Mouse (Mus musculus) embryonic facial prominence, embryonic 10.5 days (tissue): ENCODE measurements around the gene Slc30a3. TPM values are rescaled to one million over a fixed set of nuclear protein-coding genes. Genes with fewer than 3 reads are reported as not detected.

Source experiments
- DNase-seq: peaks from one replicate; pipeline ENCODE4 v3.0.0-alpha.2; 2017; ENCODE audit warnings: low spot score
- H3K27ac ChIP-seq: fragments of 300-500 bp; sonication (generic); replicated peaks from 2 replicates; pipeline ENCODE4 v1.5.1; 2016; ENCODE audit warnings: mild to moderate bottlenecking
- H3K27me3 ChIP-seq: fragments of 300-500 bp; sonication (generic); replicated peaks from 2 replicates; pipeline ENCODE4 v1.6.1; 2016; ENCODE audit warnings: low read depth, mild to moderate bottlenecking; ENCODE audit not compliant: poor library complexity, severe bottlenecking
- H3K36me3 ChIP-seq: fragments of 300-500 bp; sonication (generic); replicated peaks from 2 replicates; pipeline ENCODE4 v1.6.1; 2016; ENCODE audit warnings: mild to moderate bottlenecking, moderate library complexity
- H3K4me1 ChIP-seq: fragments of 300-500 bp; sonication (generic); 2 replicates; pipeline ENCODE4 v1.6.1; 2016
- H3K4me3 ChIP-seq: fragments of 300-500 bp; sonication (generic); 2 replicates; pipeline ENCODE4 v1.5.1; 2016; ENCODE audit warnings: mild to moderate bottlenecking, moderate library complexity
- H3K9me3 ChIP-seq: fragments of 300-500 bp; sonication (generic); 2 replicates; pipeline ENCODE4 v1.6.1; 2016; ENCODE audit warnings: mild to moderate bottlenecking
- WGBS: fragments of 180-500 bp; shearing (Covaris S2); methylation state at CpG from one replicate; pipeline ENCODE4 v1.1.7; 2016; 5-methylcytosine and 5-hydroxymethylcytosine counted together
- polyA plus RNA-seq: library from polyadenylated mRNA; unstranded; fragments of >200 nt; fragmentation: Nextera tagmentation; extraction: Ambion mirVana; gene quantifications from 2 replicates; pipeline ENCODE4 v1.2.1, GENCODE M21; 2016

Gene Slc30a3
- polyA plus RNA-seq, 1 experiment from 2014 or later = 0.59 TPM

DNA sequence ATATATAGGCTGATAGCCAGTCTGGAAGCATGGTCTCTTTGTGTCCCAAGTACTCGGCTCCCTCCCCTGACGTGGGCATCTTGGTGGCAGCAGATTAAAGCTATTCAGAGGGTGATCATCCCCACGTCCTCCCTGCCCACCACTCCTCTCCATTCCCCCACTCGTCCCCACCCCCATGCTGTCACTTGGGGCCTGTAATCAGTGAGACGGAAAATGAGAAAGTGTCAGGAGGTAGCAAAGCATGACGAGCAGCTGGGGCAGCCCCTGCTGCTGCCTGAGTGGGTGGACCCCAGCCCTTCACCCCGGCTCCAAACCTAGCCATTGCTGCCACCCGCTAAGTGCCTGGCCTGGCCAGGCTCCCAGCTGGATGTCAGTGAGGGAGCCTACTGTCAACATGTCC lies 24.1 kb downstream of the Slc30a3 start:
- no peak for DNase-seq
- Histone ChIP-seq H3K9me3 (no peaks in the 10 kb centered on the region), H3K4me3 (no peak overlapping the region), H3K27me3 (peaks cover 55% of the 10 kb centered on the region), H3K27ac (no peak overlapping the region), H3K4me1 (peaks cover 22% of the 10 kb centered on the region), H3K36me3 (peaks cover 11% of the 10 kb centered on the region)
- WGBS = 8% methylated on average over 8 of the region's 8 CpGs

GRCm38 (mm10) chr5:31082935-31083625 lies 25.0 kb downstream of the Slc30a3 start:
- no peak for DNase-seq
- no peak overlapping the region for H3K27ac ChIP-seq
- peaks cover 20% of the 10 kb centered on the region for H3K36me3 ChIP-seq
- 48% methylated on average over 12 of the region's 12 CpGs for WGBS
- H3K27me3 ChIP-seq = peaks cover 46% of the 10 kb centered on the region
- peaks cover 22% of the 10 kb centered on the region for H3K4me1 ChIP-seq
- no peaks in the 10 kb centered on the region for H3K9me3 ChIP-seq
- no peak overlapping the region for H3K4me3 ChIP-seq

- H3K27ac ChIP-seq = no peak overlapping the region
Measured at GRCm38 (mm10) chr5:31082355-31082754, 25.7 kb downstream of the Slc30a3 start.

GRCm38 (mm10) chr5:31081386-31081785 lies 26.7 kb downstream of the Slc30a3 start:
- Histone ChIP-seq H3K27ac (no peak overlapping the region), H3K9me3 (no peaks in the 10 kb centered on the region), H3K27me3 (peaks cover 31% of the 10 kb centered on the region), H3K4me1 (peaks cover 22% of the 10 kb centered on the region), H3K36me3 (peaks cover 37% of the 10 kb centered on the region), H3K4me3 (no peak overlapping the region)
- WGBS = 75% methylated on average over 3 of the region's 3 CpGs
- DNase-seq = peak; percentile 61

More at GRCm38 (mm10) chr5:31082355-31082754, 25.7 kb downstream of the Slc30a3 start:
- H3K4me1 ChIP-seq = peaks cover 22% of the 10 kb centered on the region
- peaks cover 39% of the 10 kb centered on the region for H3K27me3 ChIP-seq
- H3K36me3 ChIP-seq = peaks cover 27% of the 10 kb centered on the region
- 12% methylated on average over 5 of the region's 5 CpGs for WGBS
- peak; percentile 69 for DNase-seq
- no peaks in the 10 kb centered on the region for H3K9me3 ChIP-seq
- no peak overlapping the region for H3K4me3 ChIP-seq

DNA sequence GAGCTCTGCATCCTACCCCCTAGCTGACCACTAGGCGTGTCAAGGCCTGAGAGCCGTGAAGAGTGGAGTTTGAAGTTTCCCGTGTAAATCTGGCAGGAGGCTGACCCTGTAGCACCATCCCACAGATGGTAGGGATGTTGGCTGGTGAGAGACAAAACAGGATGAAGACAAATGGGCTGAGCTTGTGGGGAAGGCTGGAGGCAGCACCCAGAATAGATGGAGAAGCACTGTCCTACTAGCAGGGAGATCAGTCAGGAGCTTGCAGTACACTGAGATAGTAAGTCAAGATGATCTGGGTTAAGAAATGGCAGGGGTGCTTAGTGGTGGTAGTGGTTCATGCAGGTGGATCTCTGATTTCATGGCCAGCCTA lies 27.3 kb downstream of the Slc30a3 start:
- WGBS = 68% methylated on average over 3 of the region's 3 CpGs

GRCm38 (mm10) chr5:31080059-31080794 lies 27.8 kb downstream of the Slc30a3 start:
- no peak for DNase-seq
- no peak overlapping the region for H3K4me3 ChIP-seq
- 79% methylated on average over 13 of the region's 13 CpGs for WGBS
- H3K9me3 ChIP-seq = no peaks in the 10 kb centered on the region
- peaks cover 22% of the 10 kb centered on the region for H3K4me1 ChIP-seq
- no peak overlapping the region for H3K27ac ChIP-seq
- H3K27me3 ChIP-seq = peaks cover 19% of the 10 kb centered on the region
- peaks cover 48% of the 10 kb centered on the region for H3K36me3 ChIP-seq

More for the DNA sequence above, 27.3 kb downstream of the Slc30a3 start:
- no peak for DNase-seq
- Histone ChIP-seq H3K9me3 (no peaks in the 10 kb centered on the region), H3K4me1 (peaks cover 22% of the 10 kb centered on the region), H3K36me3 (peaks cover 43% of the 10 kb centered on the region), H3K27me3 (peaks cover 24% of the 10 kb centered on the region), H3K27ac (no peak overlapping the region), H3K4me3 (no peak overlapping the region)

DNA sequence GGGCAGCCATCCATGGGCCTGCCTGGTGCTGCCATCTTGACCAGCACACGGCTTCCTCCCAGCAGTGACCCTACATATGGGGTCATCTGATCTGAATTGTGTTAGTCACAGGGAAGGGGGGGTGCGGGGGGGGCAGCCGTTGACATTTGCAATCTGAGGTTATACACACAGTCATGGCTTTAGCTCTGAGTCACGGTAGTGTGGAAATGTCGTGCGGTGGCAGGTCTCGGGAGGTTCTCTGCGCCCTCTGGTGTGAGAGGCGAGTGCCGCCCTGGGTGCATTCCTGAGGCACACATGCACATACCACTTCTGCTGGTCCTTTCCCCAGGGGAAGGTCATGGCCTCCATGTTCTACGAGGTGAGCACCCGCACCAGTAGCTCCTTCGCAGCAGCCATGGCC lies 31.7 kb downstream of the Slc30a3 start:
- Histone ChIP-seq H3K4me3 (no peak overlapping the region), H3K4me1 (0 out of 2 replicates have a peak, but pooled peaks cover 3% of the 10 kb centered on the region), H3K27ac (no peak overlapping the region), H3K36me3 (peaks cover 87% of the 10 kb centered on the region), H3K9me3 (no peaks in the 10 kb centered on the region), H3K27me3 (no peaks in the 10 kb centered on the region)
- WGBS = 87% methylated on average over 13 of the region's 13 CpGs
- DNase-seq = no peak

DNA sequence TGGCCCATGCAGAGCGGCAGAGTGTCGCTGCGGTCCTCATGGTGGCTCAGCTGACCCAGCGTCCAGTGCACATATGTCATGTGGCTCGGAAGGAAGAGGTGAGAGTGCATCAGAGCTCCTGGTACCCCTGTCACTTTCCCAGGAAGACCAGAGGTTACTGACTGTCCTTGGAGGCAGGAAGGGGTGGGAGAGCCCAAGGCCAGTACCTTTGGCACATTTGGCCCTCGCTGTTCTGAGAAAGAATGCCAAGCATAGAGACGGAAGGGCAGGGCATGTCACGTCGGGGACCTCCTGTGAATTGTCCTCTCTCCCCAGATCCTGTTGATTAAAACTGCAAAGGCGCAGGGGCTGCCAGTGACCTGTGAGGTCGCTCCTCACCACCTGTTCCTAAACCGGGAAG lies 34.9 kb downstream of the Slc30a3 start:
- WGBS = 91% methylated on average over 12 of the region's 12 CpGs
- H3K9me3 ChIP-seq = no peaks in the 10 kb centered on the region
- no peaks in the 10 kb centered on the region for H3K4me1 ChIP-seq
- no peak overlapping the region for H3K4me3 ChIP-seq
- no peaks in the 10 kb centered on the region for H3K27me3 ChIP-seq
- peaks cover 100% of the 10 kb centered on the region for H3K36me3 ChIP-seq
- no peak for DNase-seq
- no peak overlapping the region for H3K27ac ChIP-seq

- Histone ChIP-seq H3K27me3 (no peaks in the 10 kb centered on the region), H3K36me3 (peaks cover 100% of the 10 kb centered on the region), H3K9me3 (no peaks in the 10 kb centered on the region), H3K4me3 (no peak overlapping the region), H3K27ac (no peak overlapping the region), H3K4me1 (no peaks in the 10 kb centered on the region)
- WGBS = 93% methylated on average over 11 of the region's 11 CpGs
- peak; percentile 5 for DNase-seq
Measured at GRCm38 (mm10) chr5:31071821-31072220, 36.2 kb downstream of the Slc30a3 start.

DNA sequence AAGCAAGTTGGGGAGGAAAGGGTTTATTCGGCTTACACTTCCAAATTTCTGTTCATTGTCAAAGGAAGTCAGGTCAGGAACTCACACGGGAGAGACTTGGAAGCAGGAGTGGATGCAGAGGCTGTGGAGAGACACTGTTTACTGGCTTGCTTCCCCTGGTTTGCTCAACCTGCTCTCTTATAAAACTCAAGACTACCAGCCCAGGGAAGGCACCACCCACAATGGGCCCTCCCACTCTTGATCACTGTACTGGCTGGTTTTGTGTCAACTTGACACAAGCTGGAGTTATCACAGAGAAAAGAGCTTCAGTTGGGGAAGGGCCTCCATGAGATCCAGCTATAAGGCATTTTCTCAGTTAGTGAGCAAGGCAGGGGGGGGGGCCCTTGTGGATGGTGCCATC lies 37.0 kb downstream of the Slc30a3 start:
- Histone ChIP-seq H3K4me3 (no peak overlapping the region), H3K4me1 (no peaks in the 10 kb centered on the region), H3K27ac (no peak overlapping the region), H3K27me3 (no peaks in the 10 kb centered on the region), H3K36me3 (peaks cover 100% of the 10 kb centered on the region), H3K9me3 (no peaks in the 10 kb centered on the region)
- WGBS = 92% methylated on average over 2 of the region's 2 CpGs
- no peak for DNase-seq

DNA sequence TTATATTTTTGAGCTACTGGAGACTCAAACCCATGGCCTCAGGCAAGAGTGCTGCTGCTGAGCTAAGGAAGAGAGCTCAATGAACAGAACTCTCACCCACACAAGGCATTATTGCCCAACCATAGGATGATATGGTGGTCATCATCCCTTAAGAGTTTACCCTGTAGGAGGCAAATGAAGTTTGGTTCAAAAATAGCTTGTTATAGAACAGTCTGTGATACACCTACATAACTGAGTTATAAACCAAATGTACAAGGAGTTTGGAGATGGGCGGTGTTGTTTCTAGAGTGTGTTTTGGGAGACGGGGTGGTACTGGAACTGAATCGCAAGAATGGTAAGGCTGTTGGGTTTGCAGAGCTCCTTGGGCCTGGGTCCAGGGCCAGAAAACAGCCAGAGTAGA lies 38.2 kb downstream of the Slc30a3 start:
- Histone ChIP-seq H3K9me3 (no peaks in the 10 kb centered on the region), H3K27ac (no peak overlapping the region), H3K4me1 (no peaks in the 10 kb centered on the region), H3K4me3 (no peak overlapping the region), H3K36me3 (peaks cover 100% of the 10 kb centered on the region), H3K27me3 (no peaks in the 10 kb centered on the region)
- WGBS = 98% methylated on average over 3 of the region's 3 CpGs
- DNase-seq = no peak

DNA sequence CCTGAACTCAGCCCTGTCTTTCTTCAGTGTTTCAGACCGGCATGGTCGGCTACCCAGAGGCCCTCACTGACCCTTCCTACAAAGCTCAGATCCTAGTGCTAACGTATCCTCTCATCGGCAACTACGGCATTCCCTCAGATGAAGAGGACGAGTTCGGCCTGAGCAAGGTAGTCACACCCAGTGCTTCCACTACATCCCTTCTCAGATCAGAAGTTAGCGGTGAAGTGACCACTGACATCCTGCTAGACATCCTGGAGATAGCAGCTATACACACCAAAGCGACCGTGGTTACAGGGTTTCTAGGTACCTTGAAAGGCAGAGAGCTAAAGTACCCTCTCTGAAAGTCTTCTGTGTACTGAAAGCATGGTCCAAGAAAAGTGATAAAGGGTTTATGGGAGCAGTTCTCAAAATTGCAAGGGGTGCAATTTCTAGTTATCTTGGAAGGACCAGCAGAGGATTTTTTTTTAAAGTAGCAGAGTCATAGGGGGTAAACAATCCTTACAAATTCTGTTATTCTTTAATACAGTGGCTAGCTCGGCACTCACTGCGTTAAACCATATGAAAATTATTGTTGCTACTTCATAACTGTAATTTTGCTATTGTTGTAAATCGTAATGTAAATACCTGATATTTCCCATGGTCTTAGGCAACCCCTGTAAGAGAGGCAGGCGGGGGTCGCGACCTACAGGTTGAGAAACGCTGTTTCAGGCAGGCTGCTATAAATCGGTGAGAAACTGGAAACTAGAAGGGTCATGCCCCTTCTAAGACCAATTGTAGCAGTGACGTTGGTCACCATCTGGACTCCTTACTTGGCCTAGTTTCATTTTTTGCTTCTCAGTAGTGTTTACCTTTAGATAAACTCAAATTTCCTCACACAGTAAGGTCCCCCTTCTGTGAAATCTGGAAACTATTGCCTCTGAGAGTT lies 52.6 kb downstream of the Slc30a3 start:
- no peaks in the 10 kb centered on the region for H3K27me3 ChIP-seq
- no peaks in the 10 kb centered on the region for H3K9me3 ChIP-seq
- 19% methylated on average over 19 of the region's 19 CpGs for WGBS
- peaks cover 29% of the 10 kb centered on the region for H3K4me1 ChIP-seq
- H3K4me3 ChIP-seq = peak overlapping the region; percentile 76
- H3K27ac ChIP-seq = peak overlapping the region; percentile 94
- peak; percentile 21 for DNase-seq
- H3K36me3 ChIP-seq = peaks cover 40% of the 10 kb centered on the region
